Mouse (Mus musculus) embryonic facial prominence, embryonic 14.5 days (tissue): ENCODE data around the gene Gm42906. TPM values are rescaled to one million over a fixed set of nuclear protein-coding genes. Genes with fewer than 3 reads are reported as not detected.

Experiments used
- ATAC-seq: fragments of 200-750 bp; cut with Nextera tagmentation; 2 replicates; pipeline ENCODE4 v1.8.0; 2017; ENCODE audit warnings: low read depth, moderate number of reproducible peaks, moderate TSS enrichment
- DNase-seq: peaks from one replicate; pipeline ENCODE4 v3.0.0-alpha.2; 2015; ENCODE audit warnings: low spot score
- H3K27ac ChIP-seq: fragments of 300-500 bp; sonication (generic); replicated peaks from 2 replicates; pipeline ENCODE4 v1.5.1; 2014; ENCODE audit warnings: low read depth, mild to moderate bottlenecking, low read length, moderate library complexity
- H3K27me3 ChIP-seq: fragments of 300-500 bp; sonication (generic); replicated peaks from 2 replicates; pipeline ENCODE4 v1.6.1; 2014; ENCODE audit warnings: low read length; ENCODE audit not compliant: control insufficient read depth, insufficient read depth
- H3K36me3 ChIP-seq: fragments of 300-500 bp; sonication (generic); 2 replicates; pipeline ENCODE4 v1.6.1; 2014; ENCODE audit warnings: low read length, mixed read lengths; ENCODE audit not compliant: control insufficient read depth, insufficient read depth
- H3K4me1 ChIP-seq: fragments of 300-500 bp; sonication (generic); 2 replicates; pipeline ENCODE4 v1.6.1; 2014; ENCODE audit warnings: antibody characterized with exemption, low read length; ENCODE audit not compliant: control insufficient read depth, insufficient read depth
- H3K4me2 ChIP-seq: fragments of 300-500 bp; sonication (generic); 2 replicates; pipeline ENCODE4 v1.6.1; 2014; ENCODE audit warnings: low read depth, mild to moderate bottlenecking, low read length, moderate library complexity, mixed read lengths
- H3K4me3 ChIP-seq: fragments of 300-500 bp; sonication (generic); 2 replicates; pipeline ENCODE4 v1.5.1; 2014; ENCODE audit warnings: low read depth, mild to moderate bottlenecking, low read length
- H3K9ac ChIP-seq: fragments of 300-500 bp; sonication (generic); 2 replicates; pipeline ENCODE4 v1.6.1; 2014; ENCODE audit warnings: low read depth, mild to moderate bottlenecking, low read length, moderate library complexity, mixed read lengths
- H3K9me3 ChIP-seq: fragments of 300-500 bp; sonication (generic); 2 replicates; pipeline ENCODE4 v1.6.1; 2016; ENCODE audit warnings: low read length; ENCODE audit not compliant: control insufficient read depth
- WGBS: fragments of 180-500 bp; shearing (Covaris S2); extraction: QIAGEN DNeasy Blood & Tissue Kit; methylation state at CpG from one replicate; pipeline ENCODE4 v1.1.7; 2014; 5-methylcytosine and 5-hydroxymethylcytosine counted together
- polyA plus RNA-seq: library from polyadenylated mRNA; unstranded; fragments of >200 nt; fragmentation: Nextera tagmentation; extraction: Ambion mirVana; gene quantifications from 2 replicates; pipeline ENCODE4 v1.2.1, GENCODE M21; 2014

Gm42906 gene
- polyA plus RNA-seq, 1 experiment from 2014 or later: not detected

- no peak overlapping the region for H3K4me2 ChIP-seq
- WGBS: 78% methylated on average over 2 of the region's 2 CpGs
- no peaks in the 10 kb centered on the region for H3K36me3 ChIP-seq
- no peak overlapping the region for H3K4me3 ChIP-seq
- no peak overlapping the region for H3K9ac ChIP-seq
- ATAC-seq (no peak), DNase-seq (peak; percentile 34)
- no peaks in the 10 kb centered on the region for H3K9me3 ChIP-seq
- H3K27me3 ChIP-seq: no peaks in the 10 kb centered on the region
- H3K27ac ChIP-seq: no peak overlapping the region
- no peaks in the 10 kb centered on the region for H3K4me1 ChIP-seq
These were observed 48.8 kb downstream of the Gm42906 start for GRCm38 (mm10) chr5:151379210-151379609.

DNA sequence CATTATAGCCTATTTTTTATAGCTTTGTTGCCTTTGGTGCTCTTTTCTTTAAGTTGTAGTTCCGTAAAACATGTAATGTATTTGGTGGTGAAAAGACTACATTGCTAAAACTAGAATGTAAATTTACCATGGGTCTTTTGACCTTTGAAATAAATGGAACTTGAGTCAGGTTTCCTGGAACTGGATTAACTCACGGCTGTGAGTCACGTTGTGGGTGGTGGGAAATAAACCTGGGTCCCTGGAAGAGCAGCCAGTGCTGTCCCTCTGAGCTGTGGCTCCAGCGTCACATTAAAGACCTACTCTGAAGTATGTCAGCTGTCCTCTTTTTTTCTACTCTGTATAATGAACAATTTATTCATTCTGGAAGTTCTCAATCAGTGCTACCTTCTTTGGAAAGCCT is 51.0 kb downstream of the Gm42906 start:
- H3K27ac ChIP-seq: no peak overlapping the region
- ATAC-seq (no peak), DNase-seq (no peak)
- 67% methylated on average over 4 of the region's 4 CpGs for WGBS
- H3K36me3 ChIP-seq: no peaks in the 10 kb centered on the region
- H3K4me2 ChIP-seq: no peak overlapping the region
- H3K27me3 ChIP-seq: no peaks in the 10 kb centered on the region
- no peaks in the 10 kb centered on the region for H3K9me3 ChIP-seq
- H3K9ac ChIP-seq: no peak overlapping the region
- no peak overlapping the region for H3K4me3 ChIP-seq
- no peaks in the 10 kb centered on the region for H3K4me1 ChIP-seq

DNA sequence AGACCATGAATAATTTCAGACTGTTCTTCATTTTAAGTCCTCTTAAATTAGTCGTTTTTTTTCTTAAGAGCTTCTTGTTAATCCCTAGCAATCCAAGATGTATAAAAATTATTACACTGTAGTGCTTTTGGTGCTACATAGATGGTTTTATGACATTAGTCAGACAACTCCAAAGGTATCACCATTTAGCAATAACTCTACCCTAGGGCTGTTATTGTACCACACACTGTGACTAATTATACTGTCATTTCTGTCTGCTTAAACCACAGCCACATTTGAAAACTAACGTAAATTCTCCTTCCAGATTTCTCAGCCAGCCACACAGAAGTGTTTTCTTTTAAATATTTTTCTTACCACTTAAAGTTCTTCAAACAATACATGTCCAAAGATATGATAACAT is 53.1 kb downstream of the Gm42906 start:
- DNase-seq (no peak), ATAC-seq (no peak)
- Histone ChIP-seq H3K9ac (no peak overlapping the region), H3K9me3 (no peaks in the 10 kb centered on the region), H3K4me2 (no peak overlapping the region), H3K36me3 (no peaks in the 10 kb centered on the region), H3K27me3 (no peaks in the 10 kb centered on the region), H3K27ac (no peak overlapping the region), H3K4me1 (no peaks in the 10 kb centered on the region), H3K4me3 (no peak overlapping the region)
- WGBS: 48% methylated on average over 2 of the region's 2 CpGs

- no peak overlapping the region for H3K27ac ChIP-seq
- H3K4me3 ChIP-seq: no peak overlapping the region
- no peak overlapping the region for H3K4me2 ChIP-seq
- no peaks in the 10 kb centered on the region for H3K9me3 ChIP-seq
- WGBS: 81% methylated on average over 2 of the region's 2 CpGs
- ATAC-seq (no peak), DNase-seq (no peak)
- H3K27me3 ChIP-seq: no peaks in the 10 kb centered on the region
- H3K4me1 ChIP-seq: peaks cover 12% of the 10 kb centered on the region
- H3K9ac ChIP-seq: no peak overlapping the region
- H3K36me3 ChIP-seq: no peaks in the 10 kb centered on the region
These were observed 56.8 kb downstream of the Gm42906 start for GRCm38 (mm10) chr5:151371130-151371529.

GRCm38 (mm10) chr5:151369306-151369721 is 58.6 kb downstream of the Gm42906 start:
- H3K27ac ChIP-seq: peak overlapping the region; percentile 99
- DNase-seq (no peak), ATAC-seq (no peak)
- 41% methylated on average over 5 of the region's 5 CpGs for WGBS
- H3K4me3 ChIP-seq: peak overlapping the region; percentile 55
- peaks cover 12% of the 10 kb centered on the region for H3K4me1 ChIP-seq
- H3K4me2 ChIP-seq: peak overlapping the region; percentile 76
- H3K9me3 ChIP-seq: no peaks in the 10 kb centered on the region
- H3K9ac ChIP-seq: peak overlapping the region; percentile 80
- H3K27me3 ChIP-seq: no peaks in the 10 kb centered on the region
- H3K36me3 ChIP-seq: no peaks in the 10 kb centered on the region

GRCm38 (mm10) chr5:151368395-151369190 is 59.4 kb downstream of the Gm42906 start:
- no peaks in the 10 kb centered on the region for H3K36me3 ChIP-seq
- peaks cover 12% of the 10 kb centered on the region for H3K4me1 ChIP-seq
- H3K9me3 ChIP-seq: no peaks in the 10 kb centered on the region
- peak overlapping the region; percentile 99 for H3K27ac ChIP-seq
- ATAC-seq: peak; percentile 98
- H3K4me2 ChIP-seq: peak overlapping the region; percentile 76
- under 1% methylated on average over 67 of the region's 75 CpGs for WGBS
- H3K27me3 ChIP-seq: no peaks in the 10 kb centered on the region
- peak; percentile 100 for DNase-seq
- H3K9ac ChIP-seq: peak overlapping the region; percentile 80
- H3K4me3 ChIP-seq: peak overlapping the region; percentile 55

GRCm38 (mm10) chr5:151367881-151368394 is 60.0 kb downstream of the Gm42906 start:
- DNase-seq: peak; percentile 79
- H3K27me3 ChIP-seq: no peaks in the 10 kb centered on the region

GRCm38 (mm10) chr5:151367317-151367716 is 60.6 kb downstream of the Gm42906 start:
- Histone ChIP-seq H3K4me1 (peaks cover 12% of the 10 kb centered on the region), H3K4me3 (peak overlapping the region; percentile 55), H3K9ac (peak overlapping the region; percentile 75; the same call in 1 of the 2 replicates), H3K4me2 (peak overlapping the region; percentile 65), H3K27ac (peak overlapping the region; percentile 99), H3K9me3 (no peaks in the 10 kb centered on the region), H3K27me3 (no peaks in the 10 kb centered on the region), H3K36me3 (no peaks in the 10 kb centered on the region)
- ATAC-seq (no peak), DNase-seq (no peak)
- WGBS: 82% methylated on average over 1 of the region's 1 CpGs

More at GRCm38 (mm10) chr5:151367881-151368394, 60.0 kb downstream of the Gm42906 start:
- peaks cover 12% of the 10 kb centered on the region for H3K4me1 ChIP-seq
- 5% methylated on average over 16 of the region's 16 CpGs for WGBS
- peak; percentile 7 for ATAC-seq
- peak overlapping the region; percentile 65 for H3K4me2 ChIP-seq
- peak overlapping the region; percentile 99 for H3K27ac ChIP-seq
- peak overlapping the region; percentile 75 for H3K9ac ChIP-seq
- no peaks in the 10 kb centered on the region for H3K9me3 ChIP-seq
- H3K4me3 ChIP-seq: peak overlapping the region; percentile 55
- no peaks in the 10 kb centered on the region for H3K36me3 ChIP-seq
